Mouse (Mus musculus): ENCODE results near the gene Cyp2t4. TPM values are rescaled to one million over a fixed set of nuclear protein-coding genes. Genes with fewer than 3 reads are reported as not detected.

The Cyp2t4 gene
- total RNA-seq, 1 experiment = 0.58 TPM

DNA sequence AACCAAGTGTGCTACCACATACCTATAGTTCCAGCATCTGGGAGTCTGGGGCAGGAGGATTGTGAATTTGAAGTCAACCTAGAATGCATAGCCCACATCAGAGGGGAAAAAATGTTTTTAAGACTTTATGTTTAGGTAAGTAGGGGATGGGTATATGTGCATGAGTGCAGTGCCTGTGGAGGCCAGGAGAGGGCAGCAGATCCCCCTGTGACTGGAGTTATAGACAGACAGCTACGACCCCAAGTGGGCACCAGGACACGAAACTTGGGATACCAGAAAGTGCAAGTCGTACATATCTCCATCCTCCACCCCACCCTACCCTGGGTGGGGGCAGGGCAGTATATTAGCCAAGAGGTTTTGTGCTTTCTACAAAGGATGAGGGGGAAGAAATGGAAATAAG lies 31.4 kb downstream of the Cyp2t4 start:
- Histone ChIP-seq H3K36me3 (ENCODE audit: control insufficient read depth, insufficient read depth, low read length, poor library complexity, severe bottlenecking) (peaks cover 49% of the 10 kb centered on the region), H3K9me3 (ENCODE audit: control insufficient read depth, insufficient read depth, low read depth, low read length) (no peaks in the 10 kb centered on the region), H3K4me1 (ENCODE audit: control insufficient read depth in 2 of 2, insufficient read depth in 2 of 2, low read length in 2 of 2, poor library complexity in 1 of 2) (peaks cover 6 to 27% of the 10 kb centered on the region in 2 experiments), H3K4me3 (ENCODE audit: insufficient read depth in 1 of 2, low read depth in 1 of 2, low read length in 2 of 2, poor library complexity in 1 of 2, severe bottlenecking in 1 of 2) (no peak overlapping the region), H3K27ac (ENCODE audit: insufficient read depth, low read depth, low read length, poor library complexity, severe bottlenecking) (no peak overlapping the region), H3K9ac (ENCODE audit: insufficient read depth, low read depth, low read length, poor library complexity, severe bottlenecking) (no peak overlapping the region)
- TF ChIP-seq CHD2 (IDR thresholded peaks at IDR 0.05; ENCODE audit: low read depth, low read length) (peak; percentile 37; the same call in 1 of the 2 replicates), MAFK (IDR thresholded peaks at IDR 0.05; ENCODE audit: insufficient read depth, low read depth, low read length) (no peak), HCFC1 (IDR thresholded peaks at IDR 0.05; ENCODE audit: borderline replicate concordance, insufficient read depth, low read length) (no peak), ZNF384 (IDR thresholded peaks at IDR 0.05; ENCODE audit: low read depth, low read length) (peak; percentile 44; the same call in 1 of the 2 replicates), ZC3H11A (IDR thresholded peaks at IDR 0.05; ENCODE audit: borderline replicate concordance, low read depth, low read length) (0 out of 2 replicates have a peak, but pooled peaks have one; percentile 18)
- in situ Hi-C loops (cut with MboI; ENCODE audit: low sequenced_read_pairs in 2 of 2, unreplicated experiment in 2 of 2) = no loop called here
- DNase-seq (ENCODE audit: low read depth, low spot score) = peak; percentile 78

DNA sequence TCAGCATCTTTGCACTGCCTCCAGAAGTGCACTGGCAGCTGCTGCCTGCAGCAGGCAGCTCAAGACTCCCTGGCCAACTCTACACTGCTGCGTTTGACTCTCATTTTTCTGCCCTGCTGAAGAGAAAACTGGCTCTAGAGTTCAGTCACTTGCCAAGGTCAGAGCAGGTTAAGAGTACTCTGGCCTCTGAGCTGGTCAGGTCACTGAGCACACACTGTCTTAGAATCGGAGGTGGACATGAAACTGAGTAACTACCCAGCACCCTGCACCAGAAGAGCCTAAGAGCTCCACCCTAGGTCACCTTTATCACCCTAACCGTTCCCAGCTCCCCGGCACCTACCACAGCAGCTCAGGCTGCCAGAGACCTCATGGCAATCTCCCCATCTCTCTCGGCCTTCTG lies 32.5 kb downstream of the Cyp2t4 start:
- no peak for TF ChIP-seq ZNF384 (IDR thresholded peaks at IDR 0.05; ENCODE audit: low read depth, low read length)
- no peak for TF ChIP-seq CHD2 (IDR thresholded peaks at IDR 0.05; ENCODE audit: low read depth, low read length)
- TF ChIP-seq ZC3H11A (IDR thresholded peaks at IDR 0.05; ENCODE audit: borderline replicate concordance, low read depth, low read length) = no peak
- no peak for TF ChIP-seq HCFC1 (IDR thresholded peaks at IDR 0.05; ENCODE audit: borderline replicate concordance, insufficient read depth, low read length)
- no peak for TF ChIP-seq MAFK (IDR thresholded peaks at IDR 0.05; ENCODE audit: insufficient read depth, low read depth, low read length)
- peaks cover 59% of the 10 kb centered on the region for H3K36me3 ChIP-seq (ENCODE audit: control insufficient read depth, insufficient read depth, low read length, poor library complexity, severe bottlenecking)
- in situ Hi-C loops (cut with MboI; ENCODE audit: low sequenced_read_pairs in 2 of 2, unreplicated experiment in 2 of 2) = no loop called here

DNA sequence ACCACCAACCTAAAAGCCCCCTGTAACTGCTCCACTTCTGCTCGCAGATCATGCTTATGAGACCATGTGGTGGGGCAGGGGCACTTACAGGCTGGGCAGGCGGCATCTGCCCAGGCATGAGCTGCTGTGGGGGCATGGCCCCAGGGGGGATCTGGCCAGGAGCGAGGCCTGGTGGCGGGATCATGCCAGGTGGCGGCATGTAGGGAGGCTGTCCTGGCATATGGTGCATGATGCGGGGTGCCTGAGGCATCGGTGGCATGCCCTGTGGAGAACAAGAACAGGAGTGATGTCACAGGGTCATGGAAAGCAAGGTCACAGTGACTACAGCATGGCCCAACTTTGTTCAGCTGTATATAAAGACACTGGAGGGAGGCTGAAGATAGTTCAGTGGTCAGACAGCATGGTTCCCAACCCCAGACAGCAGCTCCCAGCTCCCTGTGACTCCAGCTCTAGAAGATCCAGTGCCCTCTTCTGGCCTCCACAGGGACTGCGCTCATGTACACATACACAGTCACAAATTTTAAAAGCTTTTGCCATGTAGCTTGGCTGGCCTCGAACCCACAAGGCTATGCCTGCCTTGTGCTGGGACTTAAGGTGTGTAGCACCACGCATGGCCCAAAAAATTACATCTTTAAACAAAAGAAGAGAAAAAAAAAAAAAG lies 35.9 kb downstream of the Cyp2t4 start:
- in situ Hi-C loops (cut with MboI; ENCODE audit: low sequenced_read_pairs in 2 of 2, unreplicated experiment in 2 of 2) = no loop called here
- H3K36me3 ChIP-seq (ENCODE audit: control insufficient read depth, insufficient read depth, low read length, poor library complexity, severe bottlenecking) = peaks cover 82% of the 10 kb centered on the region

More for the DNA sequence above, 32.5 kb downstream of the Cyp2t4 start:
- Histone ChIP-seq H3K9me3 (ENCODE audit: control insufficient read depth, insufficient read depth, low read depth, low read length) (no peaks in the 10 kb centered on the region), H3K4me1 (ENCODE audit: control insufficient read depth in 2 of 2, insufficient read depth in 2 of 2, low read length in 2 of 2, poor library complexity in 1 of 2) (peaks cover 0 to 21% of the 10 kb centered on the region in 2 experiments; a peak in 3 of 4 replicates), H3K27ac (ENCODE audit: insufficient read depth, low read depth, low read length, poor library complexity, severe bottlenecking) (no peak overlapping the region), H3K9ac (ENCODE audit: insufficient read depth, low read depth, low read length, poor library complexity, severe bottlenecking) (no peak overlapping the region), H3K4me3 (ENCODE audit: insufficient read depth in 1 of 2, low read depth in 1 of 2, low read length in 2 of 2, poor library complexity in 1 of 2, severe bottlenecking in 1 of 2) (no peak overlapping the region)
- no peak for DNase-seq (ENCODE audit: low read depth, low spot score)

DNA sequence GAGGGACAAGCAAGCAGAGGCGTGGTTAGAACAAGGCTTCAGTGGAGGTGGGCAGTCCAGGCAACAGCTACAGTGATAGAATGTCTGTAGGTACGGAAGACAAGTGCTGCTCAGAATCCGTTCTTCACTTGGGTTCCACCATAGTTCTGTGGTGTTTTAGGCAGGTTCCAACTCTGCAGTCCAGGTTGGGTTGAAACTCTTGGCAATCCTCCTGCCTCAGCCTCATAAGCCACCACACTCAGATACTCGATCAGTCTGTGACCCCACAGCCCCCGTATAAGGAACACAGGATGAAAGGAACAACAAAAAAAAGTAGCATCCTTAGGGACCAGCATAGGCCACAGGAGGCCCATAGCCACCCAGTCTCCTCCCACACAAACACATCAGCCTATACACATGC lies 38.9 kb downstream of the Cyp2t4 start:
- DNase-seq (ENCODE audit: low read depth, low spot score) = no peak
- TF ChIP-seq HCFC1 (IDR thresholded peaks at IDR 0.05; ENCODE audit: borderline replicate concordance, insufficient read depth, low read length) (no peak), CHD2 (IDR thresholded peaks at IDR 0.05; ENCODE audit: low read depth, low read length) (no peak), ZNF384 (IDR thresholded peaks at IDR 0.05; ENCODE audit: low read depth, low read length) (no peak), ZC3H11A (IDR thresholded peaks at IDR 0.05; ENCODE audit: borderline replicate concordance, low read depth, low read length) (no peak)
- Histone ChIP-seq H3K9me3 (ENCODE audit: control insufficient read depth, insufficient read depth, low read depth, low read length) (no peaks in the 10 kb centered on the region), H3K9ac (ENCODE audit: insufficient read depth, low read depth, low read length, poor library complexity, severe bottlenecking) (0 out of 2 replicates have a peak overlapping the region, but pooled peaks have one; percentile 14), H3K36me3 (ENCODE audit: control insufficient read depth, insufficient read depth, low read length, poor library complexity, severe bottlenecking) (peaks cover 63% of the 10 kb centered on the region), H3K4me1 (ENCODE audit: control insufficient read depth in 2 of 2, insufficient read depth in 2 of 2, low read length in 2 of 2, poor library complexity in 1 of 2) (peaks cover 4 to 18% of the 10 kb centered on the region in 2 experiments), H3K4me3 (ENCODE audit: insufficient read depth in 1 of 2, low read depth in 1 of 2, low read length in 2 of 2, poor library complexity in 1 of 2, severe bottlenecking in 1 of 2) (no peak overlapping the region), H3K27ac (ENCODE audit: insufficient read depth, low read depth, low read length, poor library complexity, severe bottlenecking) (no peak overlapping the region)
- in situ Hi-C loops (cut with MboI; ENCODE audit: low sequenced_read_pairs in 2 of 2, unreplicated experiment in 2 of 2) = no loop called here

More for the DNA sequence above, 35.9 kb downstream of the Cyp2t4 start:
- H3K4me3 ChIP-seq (ENCODE audit: insufficient read depth in 1 of 2, low read depth in 1 of 2, low read length in 2 of 2, poor library complexity in 1 of 2, severe bottlenecking in 1 of 2) = peak overlapping the region in 1 of 2 experiments; percentile 1; a peak in 1 of 4 replicates
- TF ChIP-seq ZNF384 (IDR thresholded peaks at IDR 0.05; ENCODE audit: low read depth, low read length) (no peak; the same call in 1 of the 2 replicates), ZC3H11A (IDR thresholded peaks at IDR 0.05; ENCODE audit: borderline replicate concordance, low read depth, low read length) (no peak), CHD2 (IDR thresholded peaks at IDR 0.05; ENCODE audit: low read depth, low read length) (no peak), HCFC1 (IDR thresholded peaks at IDR 0.05; ENCODE audit: borderline replicate concordance, insufficient read depth, low read length) (no peak), MAFK (IDR thresholded peaks at IDR 0.05; ENCODE audit: insufficient read depth, low read depth, low read length) (no peak)
- peak overlapping the region; percentile 40; the same call in 1 of the 2 replicates for H3K9ac ChIP-seq (ENCODE audit: insufficient read depth, low read depth, low read length, poor library complexity, severe bottlenecking)
- no peak overlapping the region for H3K27ac ChIP-seq (ENCODE audit: insufficient read depth, low read depth, low read length, poor library complexity, severe bottlenecking)
- DNase-seq (ENCODE audit: low read depth, low spot score) = no peak
- H3K9me3 ChIP-seq (ENCODE audit: control insufficient read depth, insufficient read depth, low read depth, low read length) = no peaks in the 10 kb centered on the region
- peaks cover 2 to 15% of the 10 kb centered on the region in 2 experiments for H3K4me1 ChIP-seq (ENCODE audit: control insufficient read depth in 2 of 2, insufficient read depth in 2 of 2, low read length in 2 of 2, poor library complexity in 1 of 2)
